Mouse (Mus musculus): ENCODE results near the gene Cyb5b.

DNA sequence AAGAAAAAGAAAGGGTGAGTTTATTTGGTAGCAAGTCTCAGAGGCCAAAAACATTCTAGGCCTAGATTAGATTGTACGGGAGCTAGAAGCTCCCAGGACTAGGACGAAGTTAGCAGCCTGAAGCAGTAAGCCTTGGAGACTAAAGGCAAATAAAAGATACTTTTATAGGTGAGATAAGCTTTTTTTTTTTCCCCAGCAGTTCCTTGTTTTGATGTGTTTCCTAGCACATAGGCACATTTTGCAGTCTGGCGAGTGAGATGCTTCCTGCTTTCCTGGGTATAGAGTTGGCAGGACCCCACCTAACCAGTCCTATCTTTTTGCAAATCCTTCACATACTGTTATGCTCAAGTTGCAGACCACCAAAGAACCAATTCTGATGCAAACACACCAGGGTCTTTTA lies 82.8 kb downstream of the Cyb5b start:
- TF ChIP-seq GATA1 (IDR thresholded peaks at IDR 0.05; ENCODE audit: low read length) (no peak), TAL1 (IDR thresholded peaks at IDR 0.05; ENCODE audit: low read length) (no peak)

Data from erythroblast, embryonic 14.5 days (primary cell).